Mouse (Mus musculus): ENCODE measurements around the gene Tmem47.

Gene Tmem47

GRCm38 (mm10) chrX:81070210-81070803 lies at the start of gene Tmem47:
Gene Tmem47 (plus strand): TSS chrX:81070698.
- no peak for DNase-seq (ENCODE audit: low read depth, low spot score)

DNA sequence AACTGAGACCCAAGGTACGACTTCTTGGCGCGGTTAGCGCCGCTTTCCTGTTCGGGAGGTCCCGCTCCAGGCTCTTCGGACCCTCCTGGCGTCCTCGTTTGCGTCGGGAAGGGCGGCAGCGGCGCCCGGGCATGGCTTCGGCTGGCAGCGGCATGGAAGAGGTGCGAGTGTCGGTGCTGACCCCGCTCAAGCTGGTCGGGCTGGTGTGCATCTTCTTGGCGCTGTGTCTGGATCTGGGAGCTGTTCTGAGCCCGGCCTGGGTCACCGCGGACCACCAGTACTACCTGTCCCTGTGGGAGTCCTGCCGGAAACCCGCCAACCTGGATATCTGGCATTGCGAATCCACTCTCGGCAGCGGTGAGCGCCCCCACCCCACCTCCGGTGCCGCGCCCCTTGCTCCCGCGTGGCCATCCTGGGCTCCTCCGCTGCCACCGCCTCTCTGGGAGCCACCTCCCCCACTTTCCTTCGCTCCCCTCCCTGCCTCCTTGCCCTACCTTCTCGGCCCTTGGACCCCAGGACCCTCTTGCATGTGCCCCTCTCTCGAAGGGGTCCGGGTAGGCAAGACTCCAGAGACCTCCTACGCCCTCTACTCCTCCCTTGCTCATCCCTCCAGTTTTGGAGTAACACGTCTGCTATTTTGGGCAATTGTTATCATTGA lies 435 bp downstream of the Tmem47 start:
- no peak for DNase-seq (ENCODE audit: low read depth, low spot score)

- no peak for DNase-seq (ENCODE audit: low read depth, low spot score)
Measured at GRCm38 (mm10) chrX:81071746-81072640, 1.5 kb downstream of the Tmem47 start.

DNA sequence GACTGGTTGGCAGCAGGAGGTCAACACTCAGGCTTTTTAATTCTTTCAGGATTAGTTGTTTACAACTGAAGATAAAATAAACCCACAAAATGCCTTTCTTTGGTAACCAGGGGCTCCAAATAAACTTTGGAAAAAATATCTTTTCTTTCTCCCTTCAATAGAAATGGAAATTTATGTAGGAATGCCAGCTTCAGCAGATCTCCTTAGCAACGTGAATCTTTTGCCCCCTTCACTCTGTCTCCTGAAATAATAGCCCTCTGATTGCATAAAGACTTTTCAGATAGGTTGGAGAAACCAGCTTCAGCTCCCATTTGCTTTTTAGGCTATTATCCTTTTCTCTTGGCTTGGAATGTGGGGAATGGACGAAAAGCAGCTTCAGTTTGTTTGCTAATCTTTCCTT lies 2.2 kb downstream of the Tmem47 start:
- no peak for DNase-seq (ENCODE audit: low read depth, low spot score)

GRCm38 (mm10) chrX:81073834-81074233 lies 3.3 kb downstream of the Tmem47 start:
- DNase-seq (ENCODE audit: low read depth, low spot score), result no peak

- no peak for DNase-seq (ENCODE audit: low read depth, low spot score)
Measured at GRCm38 (mm10) chrX:81078522-81078921, 8.0 kb downstream of the Tmem47 start.

DNA sequence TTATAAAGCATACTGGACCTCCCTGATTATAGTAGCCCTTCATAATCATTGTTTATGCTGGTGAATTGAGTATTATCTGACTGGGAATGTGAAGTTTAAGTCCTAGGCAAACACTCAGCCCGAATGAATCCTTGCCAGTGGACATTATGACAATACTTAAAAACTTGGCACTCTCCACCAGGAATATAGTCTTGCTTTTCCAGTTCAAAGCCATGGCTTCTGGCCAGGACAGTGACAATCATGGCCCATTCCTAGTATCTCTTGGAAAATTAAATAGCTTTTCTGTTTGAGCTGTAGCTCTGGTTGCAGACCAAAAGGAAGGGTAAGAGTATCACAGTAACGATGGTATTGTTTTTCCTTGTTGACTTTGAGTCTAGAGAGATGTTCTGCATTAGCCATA lies 10.5 kb downstream of the Tmem47 start:
- no peak for DNase-seq (ENCODE audit: low read depth, low spot score)

DNA sequence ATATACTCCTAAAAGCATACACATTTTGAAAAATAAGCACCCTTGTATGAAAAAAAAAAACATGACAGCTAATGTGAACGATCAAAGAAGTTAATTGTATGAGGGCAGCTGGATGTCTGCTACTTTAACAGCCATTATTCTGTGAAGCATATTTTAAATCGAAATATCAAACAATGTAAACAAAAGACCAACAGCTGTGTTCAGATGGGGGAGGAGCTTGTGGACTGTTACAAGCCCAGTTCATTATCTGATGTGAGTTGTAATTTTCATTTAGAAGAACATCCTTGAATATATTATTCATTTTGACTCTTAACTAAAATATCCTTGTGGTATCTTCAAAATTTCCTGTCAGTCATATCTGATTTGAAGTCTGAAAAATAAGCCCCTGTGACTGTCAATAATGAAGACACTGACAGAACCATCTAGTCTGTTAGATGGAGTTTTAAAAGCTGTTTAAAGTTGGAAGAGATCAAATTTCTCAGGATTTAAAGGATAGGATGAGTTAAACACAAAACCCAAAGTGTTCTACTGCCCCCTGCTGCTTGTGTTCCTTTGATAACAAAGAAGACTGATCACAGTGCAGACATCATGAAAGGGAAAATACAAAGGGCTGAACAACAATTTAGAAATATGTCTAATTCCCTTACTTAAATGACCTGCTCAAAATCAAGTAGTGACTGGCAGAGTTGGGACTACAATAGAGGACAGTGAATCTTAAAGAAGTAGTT lies 14.7 kb downstream of the Tmem47 start:
- no peak for DNase-seq (ENCODE audit: low read depth, low spot score)

DNA sequence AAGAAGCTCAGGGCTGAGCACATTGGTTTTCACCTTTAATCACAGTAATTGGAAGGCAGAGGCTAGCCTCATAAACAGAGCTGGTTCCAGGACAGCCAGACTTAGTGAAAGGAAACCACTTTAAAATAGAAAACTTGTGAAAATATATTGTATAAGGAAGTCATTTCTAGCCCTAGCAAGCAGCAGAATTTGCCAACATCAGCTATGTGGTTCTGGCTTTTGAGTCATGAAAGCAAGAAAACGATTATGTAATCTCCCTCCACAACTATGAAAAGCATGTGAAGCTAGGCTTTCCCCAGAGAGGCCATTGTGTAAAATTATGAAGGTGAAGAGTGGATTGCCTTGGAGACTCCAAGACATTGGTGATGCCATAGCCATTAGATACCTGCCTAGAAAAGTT lies 76.9 kb downstream of the Tmem47 start:
- DNase-seq (ENCODE audit: low read depth, low spot score), result no peak
